ENCODE assay signal across 21 mouse cellular contexts in the genomic region with DNA sequence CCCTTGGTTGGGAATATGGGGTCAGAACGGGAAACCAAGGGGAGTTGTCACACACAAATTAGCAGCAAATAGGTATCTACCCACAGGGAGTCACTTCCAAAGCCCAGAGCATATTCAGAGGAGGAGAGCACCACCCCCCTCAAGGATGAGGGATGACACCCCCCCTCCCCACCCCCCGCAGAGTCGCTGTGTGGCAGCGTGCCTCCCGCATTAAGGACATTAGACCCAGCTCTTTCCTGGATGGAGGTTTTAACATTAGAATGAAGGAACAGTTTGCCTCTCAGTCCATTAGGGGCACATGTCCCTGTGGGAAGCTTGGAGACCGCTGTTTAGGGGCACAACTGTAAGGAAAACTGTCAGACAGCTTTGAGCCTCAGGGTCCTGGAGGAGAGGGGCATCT. TPM values are rescaled to one million over a fixed set of nuclear protein-coding genes. Genes with fewer than 3 reads are reported as not detected.
DNase-seq lines count a peak whose midpoint lies in the region; ATAC-seq lines count a peak whose summit lies in the region.
"Had no signal": no experiment of that assay in that cellular context is flagged by ENCODE, and none has a peak within 500 bp of the region (broad histone marks: within the 10 kb centered on the region; RNA-seq: fewer than 3 reads in every experiment).

No protein-coding gene starts in this region.

- H3K4me3 ChIP-seq in forebrain, embryonic 10.5 days = no peak overlapping the region
- no peak overlapping the region for H3K4me3 ChIP-seq in forebrain, embryonic 16.5 days (replicated peaks; ENCODE audit: low read length)
- no peak overlapping the region for H3K4me3 ChIP-seq in midbrain, embryonic 13.5 days (replicated peaks)
- no peak overlapping the region for H3K4me3 ChIP-seq in midbrain, embryonic 10.5 days
- no peak overlapping the region for H3K4me3 ChIP-seq in embryonic facial prominence, embryonic 13.5 days
- H3K4me3 ChIP-seq in stomach, embryonic 16.5 days (replicated peaks; ENCODE audit: low read length) = no peak overlapping the region
- H3K4me3 ChIP-seq: limb, embryonic 10.5 days; liver, embryonic 13.5 days; megakaryocyte, embryonic 14.5 days had no signal

- peaks cover 34% of the 10 kb centered on the region for H3K4me1 ChIP-seq in forebrain, embryonic 10.5 days
- no peaks in the 10 kb centered on the region for H3K4me1 ChIP-seq in forebrain, embryonic 16.5 days (replicated peaks; ENCODE audit: control insufficient read depth, insufficient read depth, low read length)
- H3K4me1 ChIP-seq in midbrain, embryonic 13.5 days (replicated peaks) = peaks cover 14% of the 10 kb centered on the region
- peaks cover 26% of the 10 kb centered on the region for H3K4me1 ChIP-seq in midbrain, embryonic 10.5 days
- peaks cover 14% of the 10 kb centered on the region for H3K4me1 ChIP-seq in embryonic facial prominence, embryonic 13.5 days
- no peaks in the 10 kb centered on the region for H3K4me1 ChIP-seq in stomach, embryonic 16.5 days (ENCODE audit: control insufficient read depth, insufficient read depth, low read length)

- 5% methylated on average over 6 of the region's 6 CpGs for WGBS in forebrain, embryonic 10.5 days
- WGBS in forebrain, embryonic 16.5 days = 8% methylated on average over 6 of the region's 6 CpGs
- 2% methylated on average over 6 of the region's 6 CpGs for WGBS in midbrain, embryonic 13.5 days
- 10% methylated on average over 6 of the region's 6 CpGs for WGBS in midbrain, embryonic 10.5 days
- 6% methylated on average over 6 of the region's 6 CpGs for WGBS in embryonic facial prominence, embryonic 13.5 days
- WGBS in stomach, embryonic 16.5 days = 17% methylated on average over 6 of the region's 6 CpGs

- ATAC-seq in forebrain, embryonic 16.5 days = no peak
- no peak for ATAC-seq in midbrain, embryonic 13.5 days
- no peak for ATAC-seq in embryonic facial prominence, embryonic 13.5 days (ENCODE audit: insufficient number of reproducible peaks, insufficient read depth, low FRiP score, low TSS enrichment, low read depth)
- no peak for ATAC-seq in stomach, embryonic 16.5 days (ENCODE audit: insufficient read depth, low FRiP score)
- ATAC-seq: lung, postnatal 0 days had no signal

- H3K27ac ChIP-seq in forebrain, embryonic 10.5 days = 0 out of 2 replicates have a peak overlapping the region, but pooled peaks have one; percentile 0
- no peak overlapping the region for H3K27ac ChIP-seq in forebrain, embryonic 16.5 days (ENCODE audit: low read length)
- H3K27ac ChIP-seq in midbrain, embryonic 13.5 days = no peak overlapping the region
- no peak overlapping the region for H3K27ac ChIP-seq in midbrain, embryonic 10.5 days (replicated peaks)
- peak overlapping the region; percentile 62 for H3K27ac ChIP-seq in embryonic facial prominence, embryonic 13.5 days
- no peak overlapping the region for H3K27ac ChIP-seq in stomach, embryonic 16.5 days (ENCODE audit: low read length)
- H3K27ac ChIP-seq: limb, embryonic 10.5 days; liver, embryonic 13.5 days had no signal

- no peak overlapping the region for H3K9ac ChIP-seq in forebrain, embryonic 16.5 days (replicated peaks; ENCODE audit: low read depth, low read length)
- no peak overlapping the region for H3K9ac ChIP-seq in midbrain, embryonic 13.5 days (replicated peaks)
- no peak overlapping the region for H3K9ac ChIP-seq in embryonic facial prominence, embryonic 13.5 days
- 0 out of 2 replicates have a peak overlapping the region, but pooled peaks have one; percentile 12 for H3K9ac ChIP-seq in stomach, embryonic 16.5 days (ENCODE audit: low read length)
- H3K9ac ChIP-seq: liver, embryonic 13.5 days had no signal

- H3K36me3 ChIP-seq in forebrain, embryonic 10.5 days (replicated peaks) = peaks cover 7% of the 10 kb centered on the region
- H3K36me3 ChIP-seq in forebrain, embryonic 16.5 days (ENCODE audit: control insufficient read depth, insufficient read depth) = no peaks in the 10 kb centered on the region
- H3K36me3 ChIP-seq in midbrain, embryonic 13.5 days = no peaks in the 10 kb centered on the region
- peaks cover 5% of the 10 kb centered on the region; the same call in 1 of the 2 replicates for H3K36me3 ChIP-seq in midbrain, embryonic 10.5 days
- no peaks in the 10 kb centered on the region for H3K36me3 ChIP-seq in embryonic facial prominence, embryonic 13.5 days
- no peaks in the 10 kb centered on the region for H3K36me3 ChIP-seq in stomach, embryonic 16.5 days (ENCODE audit: control insufficient read depth, insufficient read depth, low read length)
- H3K36me3 ChIP-seq: liver, embryonic 13.5 days had no signal

- peaks cover 3% of the 10 kb centered on the region; the same call in 1 of the 2 replicates for H3K27me3 ChIP-seq in forebrain, embryonic 10.5 days (ENCODE audit: poor library complexity, severe bottlenecking)
- no peaks in the 10 kb centered on the region for H3K27me3 ChIP-seq in forebrain, embryonic 16.5 days (replicated peaks; ENCODE audit: control insufficient read depth, insufficient read depth, low read length)
- H3K27me3 ChIP-seq in midbrain, embryonic 13.5 days = no peaks in the 10 kb centered on the region
- H3K27me3 ChIP-seq in midbrain, embryonic 10.5 days (ENCODE audit: low read depth, poor library complexity, severe bottlenecking) = peaks cover 12% of the 10 kb centered on the region
- no peaks in the 10 kb centered on the region for H3K27me3 ChIP-seq in embryonic facial prominence, embryonic 13.5 days
- H3K27me3 ChIP-seq in stomach, embryonic 16.5 days (ENCODE audit: control insufficient read depth, insufficient read depth, low read length) = no peaks in the 10 kb centered on the region

- 0 out of 2 replicates have a peak, but pooled peaks cover 3% of the 10 kb centered on the region for H3K9me3 ChIP-seq in forebrain, embryonic 10.5 days
- H3K9me3 ChIP-seq in forebrain, embryonic 16.5 days (ENCODE audit: control insufficient read depth, low read length) = no peaks in the 10 kb centered on the region
- H3K9me3 ChIP-seq in midbrain, embryonic 13.5 days = no peaks in the 10 kb centered on the region
- no peaks in the 10 kb centered on the region for H3K9me3 ChIP-seq in midbrain, embryonic 10.5 days (replicated peaks)
- H3K9me3 ChIP-seq in embryonic facial prominence, embryonic 13.5 days = no peaks in the 10 kb centered on the region
- no peaks in the 10 kb centered on the region for H3K9me3 ChIP-seq in stomach, embryonic 16.5 days (replicated peaks; ENCODE audit: control insufficient read depth, low read length)
- H3K9me3 ChIP-seq: limb, embryonic 10.5 days; liver, embryonic 13.5 days; megakaryocyte, embryonic 14.5 days had no signal

- DNase-seq in forebrain, embryonic 10.5 days (ENCODE audit: extremely low spot score, low spot score) = no peak
- DNase-seq in midbrain, embryonic 10.5 days (ENCODE audit: low spot score) = no peak
- DNase-seq in frontal cortex, postnatal 10 days (ENCODE audit: low spot score in 2 of 2) = no peak
- no peak for DNase-seq in kidney, postnatal 4 days
- DNase-seq: adrenal gland, postnatal 10 days; cerebellum, adult 18-20 months; kidney, adult 9 months; layer of hippocampus, postnatal 36 days; liver, embryonic 13.5 days; thymus, postnatal 14 days had no signal

- H3K4me2 ChIP-seq in forebrain, embryonic 16.5 days (ENCODE audit: low read length) = no peak overlapping the region
- H3K4me2 ChIP-seq in midbrain, embryonic 13.5 days (replicated peaks) = peak overlapping the region; percentile 7; the same call in 1 of the 2 replicates
- peak overlapping the region; percentile 22; the same call in 1 of the 2 replicates for H3K4me2 ChIP-seq in embryonic facial prominence, embryonic 13.5 days
- H3K4me2 ChIP-seq in stomach, embryonic 16.5 days (ENCODE audit: low read depth, low read length) = no peak overlapping the region
- H3K4me2 ChIP-seq: liver, embryonic 13.5 days had no signal

RNA-seq across cellular contexts. Expression of gene Mif, which starts 9.0 kb away (rescaled TPM):
- 3,631 and 3,763 TPM in 2 replicates for polyA plus RNA-seq in forebrain, embryonic 10.5 days (2016; fragmentation: Nextera tagmentation; extraction: Ambion mirVana)
- 1,679 and 1,753 TPM in 2 replicates for polyA plus RNA-seq in forebrain, embryonic 16.5 days (2015; fragmentation: Nextera tagmentation; extraction: Ambion mirVana)
- 1,337 and 1,364 TPM in 2 replicates for polyA plus RNA-seq in midbrain, embryonic 13.5 days (2015; fragmentation: Nextera tagmentation; extraction: Ambion mirVana)
- 2,515 and 3,289 TPM in 2 replicates for polyA plus RNA-seq in midbrain, embryonic 10.5 days (2016; fragmentation: Nextera tagmentation; extraction: Ambion mirVana)
- 1,667 and 1,727 TPM in 2 replicates for polyA plus RNA-seq in embryonic facial prominence, embryonic 13.5 days (2015; fragmentation: Nextera tagmentation; extraction: Ambion mirVana)
- 1,459 and 1,538 TPM in 2 replicates for polyA plus RNA-seq in stomach, embryonic 16.5 days (2015; fragmentation: Nextera tagmentation; extraction: Ambion mirVana)

RNA-seq across cellular contexts. Expression of gene Gstt2, which starts 13.9 kb away (rescaled TPM):
- 7.3 and 8.3 TPM in 2 replicates for polyA plus RNA-seq in forebrain, embryonic 10.5 days (2016; fragmentation: Nextera tagmentation; extraction: Ambion mirVana)
- polyA plus RNA-seq in forebrain, embryonic 16.5 days (2015; fragmentation: Nextera tagmentation; extraction: Ambion mirVana) = 4.0 and 4.2 TPM in 2 replicates
- 5.8 and 5.9 TPM in 2 replicates for polyA plus RNA-seq in midbrain, embryonic 13.5 days (2015; fragmentation: Nextera tagmentation; extraction: Ambion mirVana)
- polyA plus RNA-seq in midbrain, embryonic 10.5 days (2016; fragmentation: Nextera tagmentation; extraction: Ambion mirVana) = 7.6 and 8.3 TPM in 2 replicates
- polyA plus RNA-seq in embryonic facial prominence, embryonic 13.5 days (2015; fragmentation: Nextera tagmentation; extraction: Ambion mirVana) = 5.9 and 9.1 TPM in 2 replicates
- polyA plus RNA-seq in stomach, embryonic 16.5 days (2015; fragmentation: Nextera tagmentation; extraction: Ambion mirVana) = 64.8 and 76.9 TPM in 2 replicates

RNA-seq across cellular contexts. Expression of gene Gstt4, which starts 28.7 kb away (rescaled TPM):
- polyA plus RNA-seq in forebrain, embryonic 10.5 days (2016; fragmentation: Nextera tagmentation; extraction: Ambion mirVana) = not detected in 2 replicates
- polyA plus RNA-seq in forebrain, embryonic 16.5 days (2015; fragmentation: Nextera tagmentation; extraction: Ambion mirVana) = not detected in 2 replicates
- polyA plus RNA-seq in midbrain, embryonic 13.5 days (2015; fragmentation: Nextera tagmentation; extraction: Ambion mirVana) = not detected in 2 replicates
- not detected in 2 replicates for polyA plus RNA-seq in midbrain, embryonic 10.5 days (2016; fragmentation: Nextera tagmentation; extraction: Ambion mirVana)
- polyA plus RNA-seq in embryonic facial prominence, embryonic 13.5 days (2015; fragmentation: Nextera tagmentation; extraction: Ambion mirVana) = not detected in 2 replicates
- polyA plus RNA-seq in stomach, embryonic 16.5 days (2015; fragmentation: Nextera tagmentation; extraction: Ambion mirVana) = not detected in 2 replicates
- polyA plus RNA-seq: frontal cortex, adult 2 months; heart, embryonic 14.5 days; large intestine, adult 2 months; limb, embryonic 10.5 days; liver, embryonic 13.5 days; lung, postnatal 0 days; small intestine, adult 2 months had no signal

RNA-seq across cellular contexts. Expression of gene Derl3, which starts 42.1 kb away (rescaled TPM):
- polyA plus RNA-seq in forebrain, embryonic 10.5 days (2016; fragmentation: Nextera tagmentation; extraction: Ambion mirVana) = 1.8 and 2.4 TPM in 2 replicates
- 2.0 and 3.3 TPM in 2 replicates for polyA plus RNA-seq in forebrain, embryonic 16.5 days (2015; fragmentation: Nextera tagmentation; extraction: Ambion mirVana)
- 1.9 and 2.1 TPM in 2 replicates for polyA plus RNA-seq in midbrain, embryonic 13.5 days (2015; fragmentation: Nextera tagmentation; extraction: Ambion mirVana)
- polyA plus RNA-seq in midbrain, embryonic 10.5 days (2016; fragmentation: Nextera tagmentation; extraction: Ambion mirVana) = 1.4 and 1.8 TPM in 2 replicates
- polyA plus RNA-seq in embryonic facial prominence, embryonic 13.5 days (2015; fragmentation: Nextera tagmentation; extraction: Ambion mirVana) = 2.6 and 3.9 TPM in 2 replicates
- polyA plus RNA-seq in stomach, embryonic 16.5 days (2015; fragmentation: Nextera tagmentation; extraction: Ambion mirVana) = 9.6 and 11.9 TPM in 2 replicates

RNA-seq across cellular contexts. Expression of gene Gstt1, which starts 52.7 kb away (rescaled TPM):
- polyA plus RNA-seq in forebrain, embryonic 10.5 days (2016; fragmentation: Nextera tagmentation; extraction: Ambion mirVana) = 3.8 and 4.4 TPM in 2 replicates
- polyA plus RNA-seq in forebrain, embryonic 16.5 days (2015; fragmentation: Nextera tagmentation; extraction: Ambion mirVana) = 10.5 and 15.2 TPM in 2 replicates
- polyA plus RNA-seq in midbrain, embryonic 13.5 days (2015; fragmentation: Nextera tagmentation; extraction: Ambion mirVana) = 4.8 and 5.5 TPM in 2 replicates
- polyA plus RNA-seq in midbrain, embryonic 10.5 days (2016; fragmentation: Nextera tagmentation; extraction: Ambion mirVana) = 3.0 and 4.7 TPM in 2 replicates
- polyA plus RNA-seq in embryonic facial prominence, embryonic 13.5 days (2015; fragmentation: Nextera tagmentation; extraction: Ambion mirVana) = 9.9 and 17.6 TPM in 2 replicates
- 20.6 and 20.8 TPM in 2 replicates for polyA plus RNA-seq in stomach, embryonic 16.5 days (2015; fragmentation: Nextera tagmentation; extraction: Ambion mirVana)

Comparison
In these comparisons a context has a peak if more than half of its experiments do, and no peak if none do; other contexts are left out.
1. H3K27ac ChIP-seq: peak in forebrain, embryonic 10.5 days (single experiment) and embryonic facial prominence, embryonic 13.5 days (single experiment); none in forebrain, embryonic 16.5 days (single experiment), midbrain, embryonic 13.5 days (single experiment), midbrain, embryonic 10.5 days (single experiment) and stomach, embryonic 16.5 days (single experiment).
2. H3K4me2 ChIP-seq: peak in midbrain, embryonic 13.5 days (single experiment) and embryonic facial prominence, embryonic 13.5 days (single experiment); none in forebrain, embryonic 16.5 days (single experiment) and stomach, embryonic 16.5 days (single experiment).